Mouse (Mus musculus): ENCODE data around the gene Smim11. TPM values are rescaled to one million over a fixed set of nuclear protein-coding genes. Genes with fewer than 3 reads are reported as not detected.

The Smim11 gene
- 123 and 144 TPM in 2 replicates for polyA plus RNA-seq (2015; fragmentation: Nextera tagmentation; extraction: Ambion mirVana)

DNA sequence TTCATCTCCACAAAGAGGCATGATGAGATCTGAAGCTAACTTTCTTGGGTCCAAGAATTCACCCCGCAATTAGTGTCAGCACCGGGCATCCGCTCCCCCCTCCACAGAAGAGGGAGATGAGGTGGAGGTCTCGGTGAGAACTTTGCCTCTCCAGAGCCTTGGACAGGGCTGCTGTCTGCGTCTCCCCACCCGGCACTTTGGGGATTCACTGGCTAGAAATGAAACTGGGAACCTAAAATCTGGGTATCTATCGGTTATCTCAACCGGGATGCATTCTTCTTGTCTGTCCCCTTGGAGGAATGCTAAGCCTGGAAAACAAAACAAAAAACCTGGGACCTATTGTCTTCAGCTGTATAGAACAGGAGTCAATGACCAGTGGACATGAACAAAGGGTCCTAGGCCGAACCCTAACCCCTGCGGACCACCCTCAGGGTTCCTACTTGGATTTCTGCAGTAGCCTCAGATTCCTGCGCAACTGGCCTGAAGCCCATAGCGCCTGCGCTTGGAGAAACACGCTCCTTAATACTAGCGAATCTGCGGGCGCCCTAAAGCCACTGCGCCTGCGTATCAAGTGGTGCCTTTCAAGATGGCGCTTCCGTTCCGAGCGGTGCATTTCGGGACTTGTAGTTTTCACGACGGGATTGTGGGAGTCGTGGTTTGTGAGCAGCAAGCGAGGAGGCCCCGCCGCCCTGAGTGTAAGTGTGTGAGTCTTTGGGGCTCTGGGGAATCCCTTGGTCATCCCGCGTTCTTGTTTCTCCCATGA is at the start of gene Smim11:
TSS of gene Smim11 (plus strand) at position 638 of the 763 bp plus-strand sequence.
- H3K4me2 ChIP-seq: peak within 1 kb of the TSS; percentile 83
- peaks cover 21% of the 10 kb centered on the region for H3K4me1 ChIP-seq
- ATAC-seq: peak; percentile 96
- H3K9ac ChIP-seq: peak within 1 kb of the TSS; percentile 81
- no peaks in the 10 kb centered on the region for H3K9me3 ChIP-seq (replicated peaks)
- H3K4me3 ChIP-seq: peak within 1 kb of the TSS; percentile 69
- H3K27ac ChIP-seq: peak within 1 kb of the TSS; percentile 63
- H3K36me3 ChIP-seq (ENCODE audit: poor library complexity, severe bottlenecking): peaks cover 5% of the 10 kb centered on the region; the same call in 1 of the 2 replicates
- H3K27me3 ChIP-seq: 0 out of 2 replicates have a peak, but pooled peaks cover 3% of the 10 kb centered on the region
- 11% methylated on average over 32 of the region's 32 CpGs for WGBS

DNA sequence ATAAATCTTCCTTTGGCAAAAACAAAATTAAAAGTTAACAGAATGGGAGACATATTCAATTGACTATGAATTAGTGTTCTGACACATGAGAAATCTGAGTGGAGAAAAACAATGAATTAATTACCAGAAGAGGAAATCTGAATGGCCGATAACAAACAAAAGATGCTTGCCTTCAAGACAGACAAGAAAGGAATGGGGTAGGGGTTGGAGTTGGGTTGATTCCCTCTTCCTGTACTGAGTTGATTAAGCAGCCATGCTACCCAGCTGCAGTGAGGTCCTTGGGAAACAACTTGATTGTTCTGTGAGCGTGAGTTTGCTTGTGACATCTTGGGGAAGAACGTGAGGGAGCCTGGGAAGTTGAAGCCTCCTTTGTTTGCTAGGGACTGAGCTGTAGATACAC is 46.8 kb upstream of the Smim11 start:
- Histone ChIP-seq H3K27me3 (no peaks in the 10 kb centered on the region), H3K4me3 (no peak overlapping the region), H3K36me3 (ENCODE audit: poor library complexity, severe bottlenecking) (no peaks in the 10 kb centered on the region), H3K27ac (no peak overlapping the region), H3K4me2 (no peak overlapping the region), H3K9ac (no peak overlapping the region), H3K9me3 (replicated peaks) (no peaks in the 10 kb centered on the region), H3K4me1 (no peaks in the 10 kb centered on the region)
- no peak for ATAC-seq
- 59% methylated on average over 3 of the region's 3 CpGs for WGBS

DNA sequence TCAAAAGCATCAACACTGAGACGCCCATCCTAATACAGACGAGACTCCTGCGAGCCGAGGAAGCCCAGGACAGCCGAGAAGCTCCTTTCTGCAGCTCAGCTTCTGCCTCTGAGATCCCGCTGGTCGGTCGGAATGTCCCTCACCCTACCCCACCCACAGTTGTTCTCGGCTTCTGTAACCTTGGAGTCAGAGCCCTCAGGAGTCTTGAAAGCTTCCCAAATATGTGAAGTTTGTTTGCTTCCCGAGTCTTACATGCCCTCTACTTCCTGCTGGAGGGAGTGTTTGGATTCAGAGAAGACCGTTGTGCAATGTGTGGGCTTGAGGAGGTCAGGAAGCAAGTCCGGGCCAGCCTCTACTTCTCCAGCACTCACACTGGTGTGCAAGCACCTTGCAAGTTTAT is 33.2 kb upstream of the Smim11 start:
- H3K27ac ChIP-seq: no peak overlapping the region
- no peaks in the 10 kb centered on the region for H3K9me3 ChIP-seq (replicated peaks)
- ATAC-seq: no peak
- 86% methylated on average over 12 of the region's 12 CpGs for WGBS
- H3K9ac ChIP-seq: no peak overlapping the region
- no peaks in the 10 kb centered on the region for H3K4me1 ChIP-seq
- no peaks in the 10 kb centered on the region for H3K27me3 ChIP-seq
- no peak overlapping the region for H3K4me3 ChIP-seq
- no peaks in the 10 kb centered on the region for H3K36me3 ChIP-seq (ENCODE audit: poor library complexity, severe bottlenecking)
- H3K4me2 ChIP-seq: no peak overlapping the region

DNA sequence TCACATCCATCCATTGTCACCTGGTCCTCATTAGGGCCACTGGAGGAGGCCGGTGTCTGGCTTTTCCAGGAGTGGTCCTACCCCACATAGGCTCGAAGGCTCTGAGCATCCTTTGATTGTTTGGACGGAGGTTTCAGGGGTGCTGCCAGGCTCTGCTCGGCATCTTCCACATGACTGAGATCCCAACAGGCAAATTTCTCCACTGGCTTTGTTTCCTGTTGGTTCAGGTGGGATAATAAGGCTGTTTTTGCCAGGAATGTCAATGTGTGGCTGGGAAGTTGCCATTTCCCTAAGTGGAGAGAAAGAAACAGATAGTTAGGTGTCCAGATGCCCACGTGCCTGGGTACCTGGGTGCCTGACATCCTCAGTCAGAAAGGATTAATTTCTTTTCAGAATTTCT is 26.6 kb upstream of the Smim11 start:
- no peak for ATAC-seq
- H3K36me3 ChIP-seq (ENCODE audit: poor library complexity, severe bottlenecking): no peaks in the 10 kb centered on the region
- H3K4me2 ChIP-seq: no peak overlapping the region
- 83% methylated on average over 5 of the region's 5 CpGs for WGBS
- no peaks in the 10 kb centered on the region for H3K4me1 ChIP-seq
- no peak overlapping the region for H3K4me3 ChIP-seq
- H3K27me3 ChIP-seq: no peaks in the 10 kb centered on the region
- H3K9me3 ChIP-seq (replicated peaks): no peaks in the 10 kb centered on the region
- no peak overlapping the region for H3K27ac ChIP-seq
- H3K9ac ChIP-seq: no peak overlapping the region

- H3K4me2 ChIP-seq: no peak overlapping the region
- H3K36me3 ChIP-seq (ENCODE audit: poor library complexity, severe bottlenecking): no peaks in the 10 kb centered on the region
- H3K4me3 ChIP-seq: no peak overlapping the region
- 84% methylated on average over 4 of the region's 4 CpGs for WGBS
- no peaks in the 10 kb centered on the region for H3K9me3 ChIP-seq (replicated peaks)
- H3K9ac ChIP-seq: no peak overlapping the region
- no peak overlapping the region for H3K27ac ChIP-seq
- no peaks in the 10 kb centered on the region for H3K4me1 ChIP-seq
- no peak for ATAC-seq
- H3K27me3 ChIP-seq: no peaks in the 10 kb centered on the region
These were observed 25.6 kb upstream of the Smim11 start for GRCm38 (mm10) chr16:92275526-92275925.

- Histone ChIP-seq H3K9ac (no peak overlapping the region), H3K4me2 (no peak overlapping the region), H3K4me3 (no peak overlapping the region), H3K27me3 (no peaks in the 10 kb centered on the region), H3K36me3 (ENCODE audit: poor library complexity, severe bottlenecking) (no peaks in the 10 kb centered on the region), H3K9me3 (replicated peaks) (no peaks in the 10 kb centered on the region), H3K27ac (no peak overlapping the region), H3K4me1 (no peaks in the 10 kb centered on the region)
- no peak for ATAC-seq
- 71% methylated on average over 5 of the region's 5 CpGs for WGBS
These were observed 18.4 kb upstream of the Smim11 start for GRCm38 (mm10) chr16:92282671-92283070.

DNA sequence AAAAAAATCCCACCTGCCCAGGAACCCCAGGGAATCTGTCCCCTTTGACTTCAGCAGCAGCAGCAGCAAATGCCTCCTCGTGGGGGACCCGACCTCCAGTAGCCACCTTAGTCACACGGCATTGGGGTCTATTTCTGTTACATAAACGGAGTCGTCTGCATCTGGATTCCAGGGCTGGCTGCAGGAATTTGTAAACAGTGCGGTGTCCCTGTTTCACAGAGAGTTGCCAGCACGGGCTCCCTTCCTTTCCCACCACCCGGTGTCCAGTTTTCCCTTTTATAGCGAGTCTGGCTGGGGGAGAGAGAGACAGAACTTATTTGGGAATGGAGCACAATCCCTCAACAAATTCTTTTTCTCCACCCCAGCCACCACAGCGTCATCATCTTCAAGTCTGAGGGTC is 16.0 kb upstream of the Smim11 start:
- H3K4me1 ChIP-seq: no peaks in the 10 kb centered on the region
- H3K4me2 ChIP-seq: no peak overlapping the region
- H3K27ac ChIP-seq: no peak overlapping the region
- H3K4me3 ChIP-seq: no peak overlapping the region
- no peaks in the 10 kb centered on the region for H3K36me3 ChIP-seq (ENCODE audit: poor library complexity, severe bottlenecking)
- WGBS: 69% methylated on average over 10 of the region's 10 CpGs
- H3K9me3 ChIP-seq (replicated peaks): no peaks in the 10 kb centered on the region
- ATAC-seq: no peak
- H3K27me3 ChIP-seq: no peaks in the 10 kb centered on the region
- no peak overlapping the region for H3K9ac ChIP-seq

- no peak for ATAC-seq
- H3K9ac ChIP-seq: no peak overlapping the region
- H3K4me3 ChIP-seq: no peak overlapping the region
- no peaks in the 10 kb centered on the region; the same call in 1 of the 2 replicates for H3K27me3 ChIP-seq
- no peaks in the 10 kb centered on the region for H3K9me3 ChIP-seq (replicated peaks)
- H3K27ac ChIP-seq: no peak overlapping the region
- no peaks in the 10 kb centered on the region for H3K4me1 ChIP-seq
- WGBS: 9% methylated on average over 7 of the region's 7 CpGs
- H3K4me2 ChIP-seq: no peak overlapping the region
- H3K36me3 ChIP-seq (ENCODE audit: poor library complexity, severe bottlenecking): no peaks in the 10 kb centered on the region
These were observed 14.5 kb upstream of the Smim11 start for GRCm38 (mm10) chr16:92286609-92287008.

GRCm38 (mm10) chr16:92288778-92289177 is 12.3 kb upstream of the Smim11 start:
- ATAC-seq: no peak
- H3K9ac ChIP-seq: no peak overlapping the region
- H3K36me3 ChIP-seq (ENCODE audit: poor library complexity, severe bottlenecking): no peaks in the 10 kb centered on the region
- no peak overlapping the region for H3K4me2 ChIP-seq
- 91% methylated on average over 9 of the region's 9 CpGs for WGBS
- no peaks in the 10 kb centered on the region for H3K4me1 ChIP-seq
- no peak overlapping the region for H3K27ac ChIP-seq
- H3K27me3 ChIP-seq: peaks cover 4% of the 10 kb centered on the region; the same call in 1 of the 2 replicates
- H3K4me3 ChIP-seq: no peak overlapping the region
- H3K9me3 ChIP-seq (replicated peaks): no peaks in the 10 kb centered on the region

- Histone ChIP-seq H3K4me1 (no peaks in the 10 kb centered on the region; the same call in 1 of the 2 replicates), H3K4me2 (no peak overlapping the region), H3K9me3 (replicated peaks) (no peaks in the 10 kb centered on the region), H3K36me3 (ENCODE audit: poor library complexity, severe bottlenecking) (no peaks in the 10 kb centered on the region), H3K27ac (no peak overlapping the region), H3K4me3 (no peak overlapping the region), H3K9ac (no peak overlapping the region), H3K27me3 (peaks cover 4% of the 10 kb centered on the region; the same call in 1 of the 2 replicates)
- no peak for ATAC-seq
These were observed 11.0 kb upstream of the Smim11 start for GRCm38 (mm10) chr16:92290045-92290444.

GRCm38 (mm10) chr16:92292101-92292500 is 9.0 kb upstream of the Smim11 start, which contains the start of gene Kcne2:
Kcne2 (plus strand) TSS chr16:92292389.
- peaks cover 7% of the 10 kb centered on the region; the same call in 1 of the 2 replicates for H3K27me3 ChIP-seq
- no peak within 1 kb of the TSS for H3K9ac ChIP-seq
- 75% methylated on average over 10 of the region's 10 CpGs for WGBS
- no peak within 1 kb of the TSS for H3K4me2 ChIP-seq
- no peak within 1 kb of the TSS for H3K27ac ChIP-seq
- no peaks in the 10 kb centered on the region for H3K36me3 ChIP-seq (ENCODE audit: poor library complexity, severe bottlenecking)
- H3K9me3 ChIP-seq (replicated peaks): no peaks in the 10 kb centered on the region
- no peak within 1 kb of the TSS for H3K4me3 ChIP-seq
- no peaks in the 10 kb centered on the region; the same call in 1 of the 2 replicates for H3K4me1 ChIP-seq
- ATAC-seq: no peak

GRCm38 (mm10) chr16:92294267-92294970 is 6.7 kb upstream of the Smim11 start:
- Histone ChIP-seq H3K27ac (no peak overlapping the region), H3K4me3 (no peak overlapping the region), H3K36me3 (ENCODE audit: poor library complexity, severe bottlenecking) (no peaks in the 10 kb centered on the region), H3K4me1 (no peaks in the 10 kb centered on the region; the same call in 1 of the 2 replicates), H3K9ac (0 out of 2 replicates have a peak overlapping the region, but pooled peaks have one; percentile 28), H3K4me2 (no peak overlapping the region), H3K9me3 (replicated peaks) (no peaks in the 10 kb centered on the region), H3K27me3 (peaks cover 7% of the 10 kb centered on the region; the same call in 1 of the 2 replicates)
- 37% methylated on average over 12 of the region's 12 CpGs for WGBS
- no peak for ATAC-seq

All from forebrain, embryonic 13.5 days (tissue).